Mouse (Mus musculus) forebrain, embryonic 11.5 days (tissue): Measurements from ENCODE around the gene Coa7. TPM values are rescaled to one million over a fixed set of nuclear protein-coding genes. Genes with fewer than 3 reads are reported as not detected.

Source experiments
- ATAC-seq: fragments of 200-750 bp; cut with Nextera tagmentation; replicated peaks from 2 replicates; pipeline ENCODE4 v1.8.0; 2017; ENCODE audit warnings: moderate TSS enrichment; ENCODE audit not compliant: low FRiP score
- DNase-seq: peaks from one replicate; pipeline ENCODE4 v3.0.0-alpha.2; 2017; ENCODE audit warnings: low spot score
- H3K27ac ChIP-seq: fragments of 300-500 bp; sonication (generic); 2 replicates; pipeline ENCODE4 v1.5.1; 2014; ENCODE audit warnings: low read depth, low read length
- H3K27me3 ChIP-seq: fragments of 300-500 bp; sonication (generic); 2 replicates; pipeline ENCODE4 v1.6.1; 2014; ENCODE audit warnings: mild to moderate bottlenecking, low read length, mixed read lengths; ENCODE audit not compliant: control insufficient read depth, insufficient read depth
- H3K36me3 ChIP-seq: fragments of 300-500 bp; sonication (generic); 2 replicates; pipeline ENCODE4 v1.6.1; 2014; ENCODE audit warnings: mild to moderate bottlenecking, low read length, moderate library complexity, mixed read lengths; ENCODE audit not compliant: control insufficient read depth, insufficient read depth
- H3K4me1 ChIP-seq: fragments of 300-500 bp; sonication (generic); replicated peaks from 2 replicates; pipeline ENCODE4 v1.6.1; 2014; ENCODE audit warnings: low read length, mixed read lengths; ENCODE audit not compliant: control insufficient read depth, insufficient read depth
- H3K4me2 ChIP-seq: fragments of 300-500 bp; sonication (generic); 2 replicates; pipeline ENCODE4 v1.6.1; 2014; ENCODE audit warnings: low read depth, mild to moderate bottlenecking, low read length, moderate library complexity, mixed read lengths; ENCODE audit not compliant: severe bottlenecking
- H3K4me3 ChIP-seq: fragments of 300-500 bp; sonication (generic); 2 replicates; pipeline ENCODE4 v1.5.1; 2014; ENCODE audit warnings: low read depth, low read length
- H3K9ac ChIP-seq: fragments of 300-500 bp; sonication (generic); 2 replicates; pipeline ENCODE4 v1.6.1; 2014; ENCODE audit warnings: low read length
- H3K9me3 ChIP-seq: fragments of 300-500 bp; sonication (generic); 2 replicates; pipeline ENCODE4 v1.6.1; 2016; ENCODE audit warnings: low read length, mixed read lengths; ENCODE audit not compliant: control insufficient read depth
- WGBS: fragments of 180-500 bp; shearing (Covaris S2); extraction: QIAGEN DNeasy Blood & Tissue Kit; methylation state at CpG from one replicate; pipeline ENCODE4 v1.1.7; 2014; 5-methylcytosine and 5-hydroxymethylcytosine counted together
- polyA plus RNA-seq: library from polyadenylated mRNA; unstranded; fragments of >200 nt; fragmentation: Nextera tagmentation; extraction: Ambion mirVana; gene quantifications from 2 replicates; pipeline ENCODE4 v1.2.1, GENCODE M21; 2014

Gene Coa7
- polyA plus RNA-seq, 1 experiment from 2014 or later, result 54.5 TPM

- H3K36me3 ChIP-seq, result peaks cover 6% of the 10 kb centered on the region; the same call in 1 of the 2 replicates
- no peaks in the 10 kb centered on the region for H3K9me3 ChIP-seq
- H3K27ac ChIP-seq, result no peak overlapping the region
- 80% methylated on average over 2 of the region's 2 CpGs for WGBS
- no peaks in the 10 kb centered on the region; the same call in 1 of the 2 replicates for H3K4me1 ChIP-seq
- no peak overlapping the region for H3K4me3 ChIP-seq
- H3K4me2 ChIP-seq, result no peak overlapping the region
- ATAC-seq (no peak), DNase-seq (no peak)
- H3K27me3 ChIP-seq, result no peaks in the 10 kb centered on the region
- H3K9ac ChIP-seq, result no peak overlapping the region
These were observed 8.8 kb downstream of the Coa7 start for GRCm38 (mm10) chr4:108336765-108337164.

- Histone ChIP-seq H3K36me3 (peaks cover 6% of the 10 kb centered on the region; the same call in 1 of the 2 replicates), H3K4me3 (no peak overlapping the region), H3K9me3 (no peaks in the 10 kb centered on the region), H3K4me1 (no peaks in the 10 kb centered on the region; the same call in 1 of the 2 replicates), H3K4me2 (no peak overlapping the region), H3K27me3 (no peaks in the 10 kb centered on the region), H3K9ac (no peak overlapping the region), H3K27ac (peak overlapping the region; percentile 38; the same call in 1 of the 2 replicates)
- DNase-seq (no peak), ATAC-seq (no peak)
- 44% methylated on average over 3 of the region's 3 CpGs for WGBS
These were observed 9.9 kb downstream of the Coa7 start for GRCm38 (mm10) chr4:108337817-108338216.

- no peak for DNase-seq
- Histone ChIP-seq H3K36me3 (peaks cover 6% of the 10 kb centered on the region; the same call in 1 of the 2 replicates), H3K4me3 (no peak overlapping the region), H3K4me2 (no peak overlapping the region), H3K9me3 (no peaks in the 10 kb centered on the region), H3K4me1 (no peaks in the 10 kb centered on the region; the same call in 1 of the 2 replicates), H3K27ac (peak overlapping the region; percentile 38; the same call in 1 of the 2 replicates), H3K27me3 (no peaks in the 10 kb centered on the region), H3K9ac (no peak overlapping the region)
- ATAC-seq, result no peak
- WGBS, result 69% methylated on average over 9 of the region's 9 CpGs
These were observed 10.4 kb downstream of the Coa7 start for GRCm38 (mm10) chr4:108338321-108338733.

- no peaks in the 10 kb centered on the region for H3K27me3 ChIP-seq
- peaks cover 6% of the 10 kb centered on the region; the same call in 1 of the 2 replicates for H3K36me3 ChIP-seq
These were observed 10.9 kb downstream of the Coa7 start for GRCm38 (mm10) chr4:108338811-108339210.

GRCm38 (mm10) chr4:108339277-108339690, 11.3 kb downstream of the Coa7 start:
- DNase-seq (peak; percentile 79), ATAC-seq (peak; percentile 78)
- H3K4me3 ChIP-seq, result no peak overlapping the region
- H3K4me1 ChIP-seq, result no peaks in the 10 kb centered on the region; the same call in 1 of the 2 replicates
- H3K36me3 ChIP-seq, result peaks cover 6% of the 10 kb centered on the region; the same call in 1 of the 2 replicates
- H3K27me3 ChIP-seq, result no peaks in the 10 kb centered on the region
- 0 out of 2 replicates have a peak overlapping the region, but pooled peaks have one; percentile 2 for H3K27ac ChIP-seq
- WGBS, result 15% methylated on average over 4 of the region's 4 CpGs
- H3K9ac ChIP-seq, result no peak overlapping the region
- no peaks in the 10 kb centered on the region for H3K9me3 ChIP-seq
- no peak overlapping the region for H3K4me2 ChIP-seq

More at GRCm38 (mm10) chr4:108338811-108339210, 10.9 kb downstream of the Coa7 start:
- H3K4me3 ChIP-seq, result no peak overlapping the region
- H3K27ac ChIP-seq, result 0 out of 2 replicates have a peak overlapping the region, but pooled peaks have one; percentile 2
- H3K4me2 ChIP-seq, result no peak overlapping the region
- peak; percentile 25; the same call in 1 of the 2 replicates for ATAC-seq
- H3K9ac ChIP-seq, result no peak overlapping the region
- H3K9me3 ChIP-seq, result no peaks in the 10 kb centered on the region
- DNase-seq, result no peak
- WGBS, result 64% methylated on average over 10 of the region's 10 CpGs
- no peaks in the 10 kb centered on the region; the same call in 1 of the 2 replicates for H3K4me1 ChIP-seq

- no peak for DNase-seq
- Histone ChIP-seq H3K9ac (no peak overlapping the region), H3K9me3 (no peaks in the 10 kb centered on the region), H3K4me1 (peaks cover 11% of the 10 kb centered on the region), H3K4me3 (no peak overlapping the region), H3K27ac (peak overlapping the region; percentile 48; the same call in 1 of the 2 replicates), H3K4me2 (no peak overlapping the region; the same call in 1 of the 2 replicates), H3K27me3 (no peaks in the 10 kb centered on the region), H3K36me3 (no peaks in the 10 kb centered on the region)
- peak; percentile 34; the same call in 1 of the 2 replicates for ATAC-seq
- WGBS, result 11% methylated on average over 7 of the region's 7 CpGs
These were observed 16.7 kb downstream of the Coa7 start for GRCm38 (mm10) chr4:108344631-108345083.

- H3K4me1 ChIP-seq, result peaks cover 18% of the 10 kb centered on the region
- H3K27ac ChIP-seq, result no peak overlapping the region
- H3K4me3 ChIP-seq, result no peak overlapping the region
- 20% methylated on average over 5 of the region's 5 CpGs for whole genome bisulfite sequencing
- ATAC-seq (no peak), DNase-seq (no peak)
- no peaks in the 10 kb centered on the region for H3K9me3 ChIP-seq
- H3K27me3 ChIP-seq, result no peaks in the 10 kb centered on the region
- no peaks in the 10 kb centered on the region for H3K36me3 ChIP-seq
- H3K4me2 ChIP-seq, result no peak overlapping the region
- no peak overlapping the region for H3K9ac ChIP-seq
These were observed 17.9 kb downstream of the Coa7 start for GRCm38 (mm10) chr4:108345826-108346225.

GRCm38 (mm10) chr4:108347111-108347510, 19.2 kb downstream of the Coa7 start:
- no peak for ATAC-seq
- 94% methylated on average over 5 of the region's 5 CpGs for WGBS
- H3K4me2 ChIP-seq, result no peak overlapping the region
- no peaks in the 10 kb centered on the region for H3K9me3 ChIP-seq
- DNase-seq, result no peak
- no peak overlapping the region for H3K4me3 ChIP-seq
- no peak overlapping the region for H3K9ac ChIP-seq
- H3K36me3 ChIP-seq, result no peaks in the 10 kb centered on the region
- peaks cover 24% of the 10 kb centered on the region for H3K4me1 ChIP-seq
- no peak overlapping the region for H3K27ac ChIP-seq
- H3K27me3 ChIP-seq, result no peaks in the 10 kb centered on the region
